Mouse (Mus musculus): ENCODE measurements around the gene Hnrnpab.

Gene Hnrnpab

GRCm38 (mm10) chr11:51565951-51566350 lies 40.7 kb downstream of the Hnrnpab start:
- no peak for DNase-seq (ENCODE audit: low spot score in 2 of 2)

GRCm38 (mm10) chr11:51565062-51565461 lies 41.6 kb downstream of the Hnrnpab start:
- DNase-seq (ENCODE audit: low spot score in 2 of 2) = no peak

- DNase-seq (ENCODE audit: low spot score in 2 of 2) = no peak
Observed at GRCm38 (mm10) chr11:51563276-51563675, 43.4 kb downstream of the Hnrnpab start.

- DNase-seq (ENCODE audit: low spot score in 2 of 2) = no peak
Observed at GRCm38 (mm10) chr11:51555066-51555465, 51.6 kb downstream of the Hnrnpab start.

- DNase-seq (ENCODE audit: low spot score in 2 of 2) = no peak
Observed at GRCm38 (mm10) chr11:51554590-51554989, 52.1 kb downstream of the Hnrnpab start.

GRCm38 (mm10) chr11:51552091-51552490 lies 54.6 kb downstream of the Hnrnpab start:
- no peak for DNase-seq (ENCODE audit: low spot score in 2 of 2)

GRCm38 (mm10) chr11:51551253-51551652 lies 55.4 kb downstream of the Hnrnpab start:
- DNase-seq (ENCODE audit: low spot score in 2 of 2) = no peak
